Mouse (Mus musculus): ENCODE measurements around the gene Fam129c.

DNA sequence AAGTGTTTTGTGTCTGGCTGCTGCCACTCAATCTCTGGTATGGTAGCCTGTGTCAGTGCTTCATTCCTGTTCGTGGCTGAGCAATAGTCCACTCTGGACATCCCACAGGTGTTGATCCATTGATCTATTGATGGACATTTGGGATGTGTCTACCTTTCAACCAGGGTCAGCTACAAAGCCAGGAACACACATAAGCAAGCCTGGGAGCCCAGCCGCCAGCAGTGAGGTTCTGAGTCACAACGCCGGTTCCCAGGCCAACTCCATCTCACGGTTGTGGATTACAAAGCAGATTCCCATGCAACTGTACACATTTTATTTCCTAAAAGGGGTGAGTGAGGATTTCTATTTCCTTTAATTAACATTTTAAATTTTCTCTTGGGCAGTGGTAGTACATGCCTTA is 36.7 kb upstream of the Fam129c start:
- no peak for TF ChIP-seq POLR2A (IDR thresholded peaks at IDR 0.05; ENCODE audit: borderline replicate concordance, low read depth, low read length)
- TF ChIP-seq CTCF (IDR thresholded peaks at IDR 0.05; ENCODE audit: low read depth, low read length), result no peak

All from bone marrow macrophage, adult 2 months (primary cell).